9 mouse cellular contexts compared by ENCODE assay signal in the genomic region with DNA sequence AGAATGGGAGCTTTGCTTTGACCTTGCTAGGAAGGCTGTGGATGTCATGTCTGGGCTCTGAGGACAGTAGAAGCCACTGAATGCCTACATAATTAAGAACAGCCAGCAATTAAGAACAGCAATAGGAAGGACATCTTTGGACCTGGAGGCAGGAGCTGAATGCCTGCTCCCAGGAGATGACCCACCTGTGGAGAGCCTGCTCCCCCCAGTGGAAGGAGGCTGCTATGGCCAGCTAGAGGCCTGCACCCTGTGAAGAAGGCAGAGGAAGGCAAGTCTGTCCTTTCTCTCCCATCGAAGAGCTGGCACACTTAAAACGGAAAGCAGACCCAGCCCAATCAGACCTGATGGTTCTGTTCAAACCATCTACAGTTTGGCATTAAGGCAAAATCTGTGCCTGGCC.
DNase-seq lines count a peak whose midpoint lies in the region; ATAC-seq and TF ChIP-seq lines count a peak whose summit lies in the region.
"Had no signal": no experiment of that assay in that cellular context is flagged by ENCODE, and none has a peak within 500 bp of the region (broad histone marks: within the 10 kb centered on the region; RNA-seq: fewer than 3 reads in every experiment).

No protein-coding gene starts in this region.

- ATAC-seq in liver, embryonic 11.5 days (replicated peaks; ENCODE audit: low FRiP score) = no peak
- peak; percentile 68 for ATAC-seq in midbrain, embryonic 12.5 days (ENCODE audit: low FRiP score, low read depth)

- no peak overlapping the region for H3K9ac ChIP-seq in liver, embryonic 11.5 days (ENCODE audit: low read depth, low read length)
- H3K9ac ChIP-seq in midbrain, embryonic 12.5 days (replicated peaks) = no peak overlapping the region

- H3K4me3 ChIP-seq in liver, embryonic 11.5 days (ENCODE audit: low read depth, low read length) = no peak overlapping the region
- H3K4me3 ChIP-seq in cerebellum, adult 2 months (replicated peaks; ENCODE audit: insufficient read depth, low read depth, low read length) = no peak overlapping the region
- no peak overlapping the region for H3K4me3 ChIP-seq in midbrain, embryonic 12.5 days
- H3K4me3 ChIP-seq: myocyte had no signal

- WGBS in liver, embryonic 11.5 days = 35% methylated on average over 2 of the region's 2 CpGs
- 8% methylated on average over 2 of the region's 2 CpGs for WGBS in cerebellum, adult 2 months
- WGBS in midbrain, embryonic 12.5 days = 54% methylated on average over 2 of the region's 2 CpGs

- peak; percentile 93 for TF ChIP-seq CTCF in cerebellum, adult 2 months (IDR thresholded peaks at IDR 0.05; ENCODE audit: borderline replicate concordance, insufficient read depth, low read depth, low read length)

- peak; percentile 26 for DNase-seq in liver
- no peak for DNase-seq in liver, embryonic 11.5 days (ENCODE audit: low spot score)
- DNase-seq in cerebellum, adult 2 months = peak; percentile 82 to 83
- peak; percentile 28 to 83 for DNase-seq in frontal cortex, adult 2 months (ENCODE audit: extremely low spot score in 1 of 2, low spot score in 1 of 2)
- DNase-seq in layer of hippocampus, postnatal 10 days (ENCODE audit: low spot score in 2 of 2) = peak; percentile 66 to 75
- DNase-seq in spleen, postnatal 14 days (ENCODE audit: low spot score in 2 of 2) = no peak
- no peak for DNase-seq in adipocyte (ENCODE audit: low spot score)

- H3K4me2 ChIP-seq in liver, embryonic 11.5 days = no peak overlapping the region
- no peak overlapping the region for H3K4me2 ChIP-seq in midbrain, embryonic 12.5 days (replicated peaks)

- H3K27ac ChIP-seq in liver, embryonic 11.5 days (ENCODE audit: low read depth, low read length) = no peak overlapping the region
- H3K27ac ChIP-seq in cerebellum, adult 2 months (ENCODE audit: insufficient read depth, low read length) = 0 out of 2 replicates have a peak overlapping the region, but pooled peaks have one; percentile 3
- no peak overlapping the region for H3K27ac ChIP-seq in midbrain, embryonic 12.5 days (replicated peaks)

- H3K27me3 ChIP-seq in liver, embryonic 11.5 days (replicated peaks; ENCODE audit: control insufficient read depth, insufficient read depth, low read length) = no peaks in the 10 kb centered on the region
- no peaks in the 10 kb centered on the region for H3K27me3 ChIP-seq in cerebellum, adult 2 months (ENCODE audit: control insufficient read depth, insufficient read depth, low read length)
- peaks cover 20% of the 10 kb centered on the region for H3K27me3 ChIP-seq in midbrain, embryonic 12.5 days

- H3K4me1 ChIP-seq in liver, embryonic 11.5 days (replicated peaks; ENCODE audit: control insufficient read depth, insufficient read depth, low read length) = no peaks in the 10 kb centered on the region
- H3K4me1 ChIP-seq in cerebellum, adult 2 months (ENCODE audit: control insufficient read depth, insufficient read depth, low read length) = peaks cover 45% of the 10 kb centered on the region
- H3K4me1 ChIP-seq in midbrain, embryonic 12.5 days = 0 out of 2 replicates have a peak, but pooled peaks cover 3% of the 10 kb centered on the region

- TF ChIP-seq POLR2A in cerebellum, adult 2 months (IDR thresholded peaks at IDR 0.05; ENCODE audit: borderline replicate concordance, insufficient read depth, low read length) = no peak

- H3K36me3 ChIP-seq in liver, embryonic 11.5 days (ENCODE audit: control insufficient read depth, insufficient read depth, low read length) = no peaks in the 10 kb centered on the region
- H3K36me3 ChIP-seq in midbrain, embryonic 12.5 days = no peaks in the 10 kb centered on the region

- H3K9me3 ChIP-seq in liver, embryonic 11.5 days (ENCODE audit: control insufficient read depth, low read length) = no peaks in the 10 kb centered on the region
- H3K9me3 ChIP-seq in midbrain, embryonic 12.5 days = no peaks in the 10 kb centered on the region

Comparison
In these comparisons a context has a peak if more than half of its experiments do, and no peak if none do; other contexts are left out.
1. DNase-seq: peak in liver (single experiment), cerebellum, adult 2 months (2 of 2), frontal cortex, adult 2 months (2 of 2) and layer of hippocampus, postnatal 10 days (2 of 2); none in liver, embryonic 11.5 days (single experiment), spleen, postnatal 14 days (0 of 2) and adipocyte (single experiment).